Mouse (Mus musculus): Measurements from ENCODE around the gene Rras2.
A peak's percentile ranks its signal among the peaks of the same experiment; 100 is the strongest.

Gene Rras2

DNA sequence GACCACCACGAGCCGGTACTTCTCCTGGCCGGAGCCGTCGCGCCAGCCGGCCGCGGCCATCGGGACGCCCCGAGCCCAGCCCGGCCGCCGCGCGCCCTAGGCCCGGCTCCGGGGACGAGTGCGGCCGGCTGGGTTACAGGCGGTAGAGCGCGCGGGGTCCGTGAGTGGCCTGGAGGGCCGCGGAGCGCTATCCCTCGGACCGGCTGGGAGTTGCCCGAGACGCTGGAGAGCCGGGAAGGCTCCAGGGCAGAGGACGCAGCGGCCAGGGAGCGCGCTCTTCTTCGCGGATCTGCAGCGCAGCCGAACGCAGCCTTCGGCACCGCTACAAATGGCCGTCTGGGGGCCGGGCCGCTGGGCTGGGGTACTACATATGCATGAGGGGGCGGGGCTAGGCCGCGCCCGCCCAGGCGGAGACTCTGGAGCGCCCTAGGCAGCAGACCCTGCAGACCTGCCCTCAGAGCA is at the start of gene Rras2:
TSS of gene Rras2 (minus strand) at position 338 of the 462 bp plus-strand sequence.
- peak; percentile 65 for DNase-seq (ENCODE audit: low read depth, low spot score)

DNA sequence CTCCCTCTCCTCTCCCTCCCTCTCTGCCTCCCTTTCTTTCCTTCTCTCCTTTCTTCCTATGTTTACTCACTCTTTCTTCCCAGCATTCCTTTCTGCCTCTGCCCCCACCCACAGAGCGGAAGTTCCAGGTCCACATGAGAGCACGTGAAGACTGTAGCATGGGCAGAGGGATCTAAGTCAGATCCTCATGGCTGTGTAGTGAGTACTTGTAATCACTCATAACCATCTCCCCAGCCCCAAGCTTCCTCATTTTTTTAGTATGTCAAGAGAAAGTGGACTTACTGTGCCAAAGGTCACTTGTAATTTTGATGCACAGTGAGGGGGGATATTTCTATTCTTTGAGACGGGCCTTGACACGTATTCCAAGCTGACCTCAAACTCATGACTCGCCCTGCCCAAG is 45.4 kb upstream of the Rras2 start:
- DNase-seq (ENCODE audit: low read depth, low spot score): no peak

DNA sequence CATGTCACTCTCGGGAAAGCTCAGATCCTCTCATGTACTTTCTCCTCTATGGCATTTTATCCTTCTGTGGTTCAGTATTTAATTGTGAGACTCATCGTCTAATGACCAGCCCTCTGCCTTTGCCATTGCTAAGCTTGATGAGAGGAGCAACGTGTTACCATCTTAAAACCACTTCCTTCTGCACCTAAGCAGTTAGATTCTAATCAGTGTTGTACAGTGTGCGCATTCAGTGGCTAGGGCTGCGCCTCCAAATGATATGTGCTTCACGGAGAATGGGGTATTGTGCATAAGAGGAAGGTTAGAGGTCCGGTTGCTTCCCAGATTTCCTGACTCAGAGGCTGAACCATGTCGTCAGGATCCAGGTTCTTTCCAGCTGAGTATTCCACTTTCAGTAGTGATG is 43.5 kb upstream of the Rras2 start:
- DNase-seq (ENCODE audit: low read depth, low spot score): no peak

DNA sequence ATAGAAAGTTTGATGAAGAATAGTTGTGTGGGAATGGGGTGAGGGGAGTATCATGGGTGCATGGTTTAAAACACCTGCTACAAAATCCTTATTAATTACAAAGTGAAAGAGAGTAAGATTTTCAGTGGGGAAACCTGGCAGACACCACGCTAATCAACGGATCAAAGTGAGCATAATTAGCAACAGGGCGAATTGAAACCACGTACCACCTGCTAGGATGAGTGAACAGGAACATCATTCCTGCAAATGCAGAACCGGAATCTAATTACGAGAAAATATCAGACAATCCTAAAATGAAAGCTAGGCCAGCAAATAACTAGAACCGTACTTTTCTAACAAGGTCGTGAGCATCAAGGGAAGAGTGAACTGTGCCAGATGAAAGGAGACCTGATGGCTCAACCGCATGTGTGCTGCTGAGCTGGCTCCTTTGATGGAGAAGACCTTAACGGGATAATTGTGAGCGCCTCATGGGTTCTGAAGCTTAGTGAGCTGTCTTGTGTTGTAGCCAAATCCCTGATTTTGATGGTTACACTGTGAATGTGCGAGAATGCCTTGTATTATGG is 40.2 kb upstream of the Rras2 start:
- DNase-seq (ENCODE audit: low read depth, low spot score): no peak

DNA sequence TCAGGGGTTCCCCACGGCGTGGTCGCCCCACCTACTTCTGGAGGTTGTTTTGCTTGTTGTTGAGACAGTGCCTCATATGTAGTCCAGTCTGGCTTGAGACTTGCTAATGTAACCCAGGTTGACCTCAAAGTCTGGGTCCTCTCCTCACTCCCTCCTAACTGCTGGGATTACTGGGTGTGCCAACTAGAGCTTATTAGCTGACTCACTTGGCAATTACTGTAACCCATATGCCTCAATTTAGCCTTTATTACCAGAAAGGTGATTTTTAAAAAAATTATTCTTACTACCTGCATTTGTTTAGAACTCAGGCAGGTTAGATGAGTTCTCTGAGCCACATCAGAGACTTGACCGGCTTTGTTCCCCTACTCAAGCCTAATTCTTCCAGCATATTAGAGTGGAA is 38.8 kb upstream of the Rras2 start:
- no peak for DNase-seq (ENCODE audit: low read depth, low spot score)

DNA sequence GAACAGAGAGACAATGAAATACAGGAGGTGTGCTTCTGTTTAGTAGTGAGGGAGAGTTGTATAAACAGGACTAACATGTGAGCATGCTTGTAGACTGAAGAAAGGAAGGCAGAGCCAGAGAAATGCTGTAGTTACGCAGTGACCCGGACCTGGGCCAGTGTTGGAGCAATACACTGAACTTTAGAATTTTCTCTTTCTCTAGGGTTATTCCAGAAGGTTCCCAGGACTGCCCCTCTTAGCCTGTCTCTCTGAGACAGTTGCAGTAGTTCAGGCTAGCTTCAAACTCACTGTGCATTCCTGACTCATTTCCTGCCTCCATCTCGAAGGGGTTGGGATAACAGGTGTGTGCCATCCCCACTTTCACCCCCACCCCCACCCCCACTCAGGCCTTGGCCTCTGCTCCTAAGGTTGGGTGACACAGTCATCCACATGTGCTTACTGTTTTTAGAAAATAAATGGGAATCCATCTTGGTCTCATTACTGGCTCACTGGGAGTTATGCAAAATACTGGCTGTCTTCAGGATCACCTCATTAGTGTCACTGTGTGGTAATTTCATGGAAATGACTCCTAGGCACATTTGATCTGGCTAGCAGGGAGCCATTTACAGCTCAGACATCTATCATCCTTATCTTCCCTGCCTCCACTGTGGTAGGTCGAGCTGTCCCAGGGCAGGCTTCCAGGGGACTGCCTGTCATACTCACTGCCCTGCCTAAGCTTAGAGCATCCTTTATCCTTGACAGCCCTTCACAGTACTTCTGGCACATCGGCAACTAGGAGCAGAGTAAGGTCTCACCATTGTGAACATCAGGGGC is 37.7 kb upstream of the Rras2 start:
- DNase-seq (ENCODE audit: low read depth, low spot score): no peak

DNA sequence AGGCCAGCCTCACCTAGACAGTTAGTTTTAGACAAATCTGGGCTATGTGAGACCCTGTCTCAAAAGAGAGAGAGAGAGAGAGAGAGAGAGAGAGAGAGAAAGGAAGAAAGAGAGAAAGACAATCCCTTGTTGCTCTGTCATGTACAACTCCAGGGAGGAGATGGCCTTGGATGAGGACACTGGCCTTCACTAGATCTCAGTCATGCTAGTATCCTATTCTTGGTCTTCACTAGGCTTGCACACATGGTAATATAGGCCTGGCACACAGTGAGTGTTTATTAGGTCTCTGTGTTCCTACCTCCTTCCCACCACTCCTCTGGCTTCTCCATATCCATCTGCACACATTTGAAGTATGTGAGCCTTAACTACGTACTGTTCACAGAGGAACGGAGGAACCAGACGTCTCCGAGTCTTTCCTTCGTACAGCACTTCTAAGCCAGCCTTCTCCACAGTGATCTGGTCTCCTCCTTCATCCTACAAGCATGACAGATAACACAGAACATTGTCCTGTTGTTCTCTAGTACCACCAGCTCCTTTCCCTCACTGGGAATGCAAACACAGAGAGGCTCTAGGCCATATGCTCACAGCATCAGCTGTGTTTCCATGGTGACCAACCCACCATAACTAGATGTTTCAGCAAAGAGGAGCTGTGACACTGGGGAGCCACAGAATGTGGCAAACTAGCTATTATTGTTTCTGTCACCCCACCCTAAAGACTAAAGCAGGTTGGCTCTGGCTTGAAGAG is 33.6 kb upstream of the Rras2 start:
- DNase-seq (ENCODE audit: low read depth, low spot score): no peak

DNA sequence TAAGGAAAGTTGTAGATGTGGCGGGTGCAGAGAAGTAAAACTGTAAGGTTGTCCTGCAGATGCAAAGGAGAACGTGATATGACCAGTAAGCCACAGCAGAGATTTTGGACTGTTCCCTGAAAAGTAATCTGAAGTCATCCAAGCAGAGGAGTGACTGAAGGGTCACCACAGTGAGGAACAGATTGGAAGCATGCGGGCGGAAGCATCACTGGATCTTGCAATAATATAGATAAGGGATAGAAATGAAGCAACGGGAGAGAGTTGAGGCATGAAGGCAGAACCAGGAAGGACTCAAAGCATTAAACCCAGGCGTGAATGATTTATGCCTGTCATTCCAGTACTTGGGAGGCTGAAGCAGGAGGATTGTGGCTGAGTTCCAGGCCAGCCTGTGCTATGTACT is 32.0 kb upstream of the Rras2 start:
- DNase-seq (ENCODE audit: low read depth, low spot score): no peak

DNA sequence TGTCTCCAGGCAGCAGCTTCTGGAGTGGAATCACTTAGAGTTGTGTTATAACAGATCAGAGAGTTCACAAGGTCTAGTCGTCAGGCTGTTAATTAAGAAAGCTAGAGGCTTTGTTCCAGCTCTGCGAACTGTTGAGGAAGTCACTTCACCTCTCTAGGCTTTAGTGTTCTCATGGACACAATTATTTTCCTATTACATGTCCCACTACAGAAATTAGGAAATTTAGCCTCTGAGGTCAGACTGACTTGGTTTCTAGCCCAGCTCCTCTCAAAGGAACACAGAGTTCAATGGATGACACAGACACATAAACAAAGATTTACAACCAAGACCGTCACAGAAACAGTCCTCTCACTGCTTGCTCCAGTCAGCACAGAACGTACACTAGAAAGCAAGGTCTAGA is 31.6 kb upstream of the Rras2 start:
- DNase-seq (ENCODE audit: low read depth, low spot score): no peak

DNA sequence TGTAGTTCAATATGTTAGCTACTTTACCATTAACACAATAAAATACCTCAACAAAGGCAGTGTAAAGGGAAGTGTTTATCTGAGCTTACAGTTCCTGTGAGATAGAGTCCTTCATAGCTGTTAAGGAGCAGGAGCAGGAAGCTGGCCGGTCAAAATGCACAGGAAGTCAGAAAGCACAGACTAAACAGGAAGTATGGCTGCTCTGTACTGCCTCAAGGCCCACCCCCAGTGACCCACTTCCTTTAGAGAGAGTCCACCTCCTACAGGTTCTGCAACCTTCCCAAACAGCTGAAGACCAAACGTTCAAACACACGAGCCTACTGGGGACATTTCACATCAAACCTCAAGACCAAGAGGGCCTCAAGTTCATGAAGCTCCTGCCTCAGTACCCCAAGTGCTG is 28.3 kb upstream of the Rras2 start:
- DNase-seq (ENCODE audit: low read depth, low spot score): no peak

DNA sequence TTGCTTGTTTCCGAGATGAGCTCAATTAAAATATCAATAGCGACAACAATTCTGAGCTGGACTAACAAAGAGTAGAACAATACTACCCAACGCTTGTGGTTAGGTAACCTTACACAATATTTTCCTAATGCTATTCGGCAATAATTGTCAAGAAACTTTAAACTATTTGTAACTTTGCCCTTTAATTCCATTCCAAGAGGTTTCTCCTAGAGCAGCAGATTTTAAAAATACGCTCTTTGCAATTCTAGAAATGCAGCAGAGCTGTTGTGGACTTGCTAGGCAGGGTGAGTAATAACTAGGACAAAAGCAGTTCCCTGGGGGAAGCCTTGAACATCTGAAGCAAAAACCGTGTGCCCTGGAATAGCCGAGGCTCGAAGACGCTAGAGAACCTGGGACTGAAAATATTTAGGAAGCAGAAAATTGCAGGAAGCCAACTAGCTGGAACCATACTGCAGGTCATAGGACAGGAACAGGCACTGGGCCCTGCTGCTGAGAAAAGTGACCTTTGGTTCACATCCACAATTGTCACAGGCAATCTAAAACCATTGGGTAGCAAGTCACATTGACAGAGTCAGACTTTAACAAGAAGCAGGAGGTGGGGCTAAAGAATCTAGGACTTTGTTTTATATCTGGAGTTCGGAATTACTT is 24.7 kb upstream of the Rras2 start:
- DNase-seq (ENCODE audit: low read depth, low spot score): no peak

DNA sequence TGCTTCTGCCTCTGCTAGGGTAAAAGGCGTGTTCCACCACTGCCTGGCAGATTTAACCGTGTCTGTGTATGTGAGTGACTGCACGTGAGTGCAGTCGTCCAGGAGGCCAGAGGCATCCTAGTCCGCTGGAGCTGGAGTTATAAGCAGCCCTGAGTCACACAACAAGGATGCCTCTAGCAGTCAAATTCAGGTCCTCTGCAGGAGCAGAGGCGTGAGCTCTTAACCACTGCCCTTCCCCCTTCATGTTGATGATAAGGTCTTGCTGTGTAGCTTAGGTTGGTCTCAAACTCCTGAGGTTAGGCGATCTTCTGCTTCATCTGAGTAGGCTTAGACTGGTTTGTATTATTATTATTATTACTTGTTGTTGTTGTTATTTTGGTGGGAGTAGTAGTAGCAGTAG is 22.4 kb upstream of the Rras2 start:
- DNase-seq (ENCODE audit: low read depth, low spot score): no peak

DNA sequence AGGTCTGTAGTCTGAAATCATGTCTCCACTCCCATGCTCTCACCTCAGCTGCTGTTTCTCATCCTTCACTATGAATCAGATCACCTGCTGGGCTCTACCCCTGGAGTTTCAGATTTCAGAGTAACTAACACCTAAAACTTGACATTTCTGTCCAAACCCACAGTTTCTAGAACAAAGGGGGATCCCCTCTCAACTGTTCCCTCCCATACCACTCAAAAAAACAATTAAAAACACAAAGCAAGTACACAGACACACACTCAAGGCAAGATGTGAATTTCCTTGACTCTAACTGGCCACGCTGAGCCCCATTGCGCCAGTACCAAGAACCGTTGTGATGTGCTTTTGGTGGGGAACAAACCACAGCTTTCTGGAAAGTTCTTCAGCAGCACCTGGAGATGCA is 21.8 kb upstream of the Rras2 start:
- DNase-seq (ENCODE audit: low read depth, low spot score): no peak

DNA sequence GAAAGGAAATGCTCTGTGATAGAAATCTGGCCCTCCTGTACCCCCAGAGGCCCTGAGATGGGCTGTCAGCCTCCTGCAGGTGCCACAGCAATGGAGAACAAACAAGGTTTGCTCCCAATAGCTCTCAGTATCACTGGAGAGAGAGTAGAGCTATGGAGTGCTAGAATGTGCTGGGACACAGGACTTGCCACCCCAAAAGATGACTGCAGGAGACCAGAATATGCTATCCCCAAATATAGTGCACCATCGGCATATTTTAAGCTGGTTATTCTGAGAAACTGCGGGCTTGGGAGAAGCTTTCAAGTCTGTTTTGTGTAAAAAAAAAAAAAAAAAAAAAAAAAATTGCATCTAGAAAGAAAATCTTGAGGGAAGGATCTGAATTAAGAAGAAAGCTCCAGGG is 20.7 kb upstream of the Rras2 start:
- no peak for DNase-seq (ENCODE audit: low read depth, low spot score)

DNA sequence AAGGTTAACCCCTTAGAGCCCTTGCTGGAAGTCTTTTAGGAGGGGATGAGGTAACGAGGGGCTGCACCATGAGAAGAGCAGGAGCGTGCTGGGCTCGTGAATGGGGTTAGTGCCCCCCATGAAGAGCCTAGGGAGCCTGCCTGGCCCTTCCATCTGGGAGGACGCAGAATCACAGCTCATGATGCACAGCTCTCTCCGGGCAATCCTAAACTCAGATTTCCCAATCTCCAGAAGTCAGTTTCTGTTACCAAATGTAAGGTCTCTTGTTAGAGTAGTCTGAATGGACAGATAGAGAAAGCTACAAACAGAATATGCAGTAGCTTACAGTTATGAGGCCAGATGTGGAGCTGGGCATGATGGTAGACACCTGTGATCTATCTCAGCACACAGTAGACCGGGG is 17.6 kb upstream of the Rras2 start:
- no peak for DNase-seq (ENCODE audit: low read depth, low spot score)

DNA sequence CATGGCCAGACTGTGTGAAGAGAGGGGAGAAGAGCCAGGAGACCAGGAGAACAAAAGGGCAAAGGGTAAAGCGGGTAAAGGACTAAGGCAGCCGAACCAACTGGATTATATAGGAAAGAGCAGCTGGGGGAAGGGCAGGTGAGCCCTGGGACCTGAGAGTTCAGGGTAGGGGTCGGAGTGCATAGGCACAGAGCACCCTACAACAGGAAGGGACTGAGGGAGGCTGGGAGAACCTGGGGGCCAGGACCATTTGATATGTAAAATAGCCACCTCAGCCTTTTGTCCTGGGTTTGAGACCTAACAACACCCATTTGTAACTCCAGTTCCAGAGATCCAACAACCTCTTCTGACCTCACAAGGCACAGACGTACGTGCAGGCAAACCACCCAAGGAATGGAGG is 16.4 kb upstream of the Rras2 start:
- no peak for DNase-seq (ENCODE audit: low read depth, low spot score)

DNA sequence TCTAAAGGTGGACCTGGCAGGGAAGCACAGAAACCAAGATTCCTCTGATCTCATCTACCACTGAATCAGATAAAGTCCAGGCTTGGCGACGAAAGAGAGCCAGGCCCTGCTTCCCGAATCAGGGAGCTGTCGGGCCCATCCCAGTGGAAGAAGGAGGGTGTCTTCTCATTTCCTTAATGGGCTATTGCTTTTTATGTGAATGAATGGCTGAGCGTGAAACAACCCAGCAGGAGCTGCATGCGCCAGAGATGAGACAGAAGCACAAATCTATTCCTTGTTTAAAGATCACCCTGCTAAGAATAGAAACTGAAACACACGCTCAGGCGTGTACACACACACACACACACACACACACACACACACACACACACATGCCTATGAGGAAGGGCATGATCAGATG is 14.7 kb upstream of the Rras2 start:
- no peak for DNase-seq (ENCODE audit: low read depth, low spot score)

DNA sequence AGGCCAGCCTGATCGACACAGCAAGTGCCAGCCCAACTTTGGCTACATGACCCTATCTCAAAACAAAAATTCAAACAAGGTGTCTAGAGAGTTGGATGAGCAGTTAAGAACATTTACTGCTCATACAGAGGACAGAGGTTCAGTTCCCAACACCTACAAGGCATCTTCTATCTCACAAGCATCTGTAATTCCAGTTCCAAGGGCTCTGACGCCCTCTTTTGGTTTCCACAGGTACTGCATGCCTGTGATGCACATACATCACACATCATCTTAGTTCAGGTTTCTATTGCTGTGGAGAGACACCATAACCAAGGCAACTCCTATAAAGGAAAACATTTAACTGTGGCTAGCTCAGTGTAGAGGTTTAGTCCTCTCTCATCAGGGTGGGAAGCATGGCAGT is 11.7 kb upstream of the Rras2 start:
- DNase-seq (ENCODE audit: low read depth, low spot score): no peak

DNA sequence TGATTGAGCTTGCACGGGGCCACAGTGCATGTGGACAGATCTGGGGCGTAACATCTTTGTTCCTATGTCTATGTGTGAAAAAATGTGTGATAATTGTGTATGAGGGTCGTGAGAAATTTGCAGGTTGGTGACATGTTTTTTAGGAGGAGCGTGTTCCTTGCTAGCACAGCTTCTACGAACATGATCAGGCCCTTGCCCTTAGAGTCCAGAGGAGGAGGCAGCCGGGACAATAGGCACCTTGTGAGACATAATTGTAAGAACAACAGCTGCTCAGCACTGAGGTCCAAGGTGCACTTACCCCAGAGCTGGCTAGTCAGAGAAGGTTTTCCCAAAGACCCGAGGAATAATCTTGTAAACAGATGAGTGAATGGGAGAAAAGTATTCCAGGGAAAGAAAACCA is 599 bp upstream of the Rras2 start:
- no peak for DNase-seq (ENCODE audit: low read depth, low spot score)

DNA sequence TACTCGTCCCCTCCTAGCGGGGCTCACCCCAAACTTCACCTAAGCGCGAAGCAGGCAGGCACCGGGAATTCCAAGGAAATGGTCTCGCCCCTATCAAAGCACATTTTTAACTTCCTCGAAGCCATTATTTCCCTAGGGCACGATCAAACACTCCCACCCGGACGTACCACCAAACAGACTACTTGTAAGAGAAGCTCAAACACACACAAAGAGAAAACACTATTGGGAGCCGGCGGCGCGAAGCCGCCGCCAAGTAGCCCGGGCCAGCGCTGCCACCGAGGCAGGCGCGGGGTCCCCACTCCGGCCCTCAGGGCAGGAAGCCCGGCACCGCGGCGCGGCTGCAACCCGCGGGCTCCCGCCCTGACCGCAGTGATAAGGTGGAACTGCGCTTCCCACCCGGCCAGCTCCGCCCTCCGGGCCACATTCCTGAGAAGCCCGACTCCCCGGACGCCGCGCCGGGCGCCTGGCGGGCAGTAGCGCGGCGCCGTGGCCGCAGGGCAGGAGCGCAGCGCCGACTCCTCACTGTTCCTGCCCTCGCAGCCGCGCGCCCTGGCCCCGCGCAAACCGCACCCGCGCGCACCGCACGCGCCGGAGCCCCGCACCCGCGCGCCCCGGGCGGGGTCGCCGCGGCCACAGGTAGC is 750 bp downstream of the Rras2 start:
- peak; percentile 28 for DNase-seq (ENCODE audit: low read depth, low spot score)

DNA sequence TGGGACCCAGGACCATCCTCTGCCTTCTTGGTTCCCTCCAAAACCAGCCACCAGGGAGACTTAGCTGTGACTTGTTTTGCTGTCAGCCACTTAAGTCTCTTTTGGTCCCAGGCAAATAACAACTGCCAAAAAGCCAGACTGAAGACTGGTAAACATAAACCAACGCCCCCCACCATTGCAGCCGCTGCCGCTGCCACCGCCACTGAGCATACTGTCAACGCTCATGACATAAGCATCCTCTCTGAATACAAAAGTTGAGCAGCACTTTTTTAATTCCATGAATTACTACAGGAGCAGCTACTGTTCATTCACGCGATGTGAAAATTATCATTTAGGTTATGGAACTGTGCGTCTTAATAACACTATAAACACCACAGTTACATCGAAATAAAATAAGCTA is 1.6 kb downstream of the Rras2 start:
- DNase-seq (ENCODE audit: low read depth, low spot score): no peak

DNA sequence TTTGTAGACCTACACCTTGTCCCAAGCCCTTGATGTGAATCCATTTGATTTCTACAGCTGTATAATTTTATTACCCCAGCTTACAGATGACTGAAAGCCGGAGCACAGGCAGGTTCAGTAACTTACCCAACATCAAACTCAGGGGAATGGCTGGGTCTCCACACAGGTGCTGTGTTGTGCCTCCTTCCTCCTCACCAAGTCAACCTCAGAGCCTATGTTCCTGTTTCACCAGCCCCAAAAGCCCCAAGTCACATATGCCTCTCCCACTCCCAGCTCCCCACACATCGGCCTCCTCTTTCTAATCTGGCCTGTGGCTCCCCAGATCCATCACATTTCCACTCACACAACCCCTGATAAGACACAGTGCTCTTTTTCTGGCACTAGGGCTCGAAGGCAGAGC is 2.6 kb downstream of the Rras2 start:
- DNase-seq (ENCODE audit: low read depth, low spot score): no peak
